Mouse (Mus musculus) erythroblast, embryonic 14.5 days (primary cell): Measurements from ENCODE around the gene Fmn2.

Source experiments
- GATA1 ChIP-seq: IDR thresholded peaks from 2 replicates; pipeline ENCODE4 v1.6.1; 2012; ENCODE audit warnings: low read length, inconsistent platforms, mixed read lengths
- TAL1 ChIP-seq: IDR thresholded peaks from 3 replicates; pipeline ENCODE4 v1.6.1; 2012; ENCODE audit warnings: low read length, inconsistent platforms, mixed read lengths

DNA sequence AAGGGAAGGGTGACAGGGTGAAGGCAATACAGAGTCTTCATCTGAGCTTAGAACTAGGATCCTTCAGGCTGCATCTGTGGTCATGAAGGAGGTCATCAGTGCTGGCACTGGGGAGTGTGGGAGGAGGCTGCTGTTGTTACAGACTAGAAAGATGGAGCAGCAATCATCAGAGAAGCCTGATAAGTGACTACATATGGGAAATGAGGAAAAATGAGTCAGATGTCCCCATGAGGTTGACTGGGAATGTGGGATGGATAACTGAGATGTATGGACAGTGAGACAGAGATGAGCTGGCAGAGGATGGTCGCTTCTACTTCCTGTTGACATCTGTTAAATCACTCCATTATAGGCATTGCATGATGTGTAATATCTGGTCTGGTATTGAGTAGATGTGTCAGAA is 139.3 kb downstream of the Fmn2 start:
- TF ChIP-seq GATA1 (no peak), TAL1 (no peak)
